Mouse (Mus musculus): ENCODE data around the gene Clrn3. TPM values are rescaled to one million over a fixed set of nuclear protein-coding genes. Genes with fewer than 3 reads are reported as not detected.
"Not testable (repeated sequence)": the region's sequence is repeated elsewhere in the genome, so short reads cannot be mapped to it uniquely, and the experiment has no call there.

Gene Clrn3
- polyA plus RNA-seq, 1 experiment from 2014 or later, result not detected

- no peak overlapping the region for H3K4me3 ChIP-seq (ENCODE audit: low read depth, low read length)
- H3K36me3 ChIP-seq (replicated peaks; ENCODE audit: control insufficient read depth, insufficient read depth, low read depth, low read length), result no peaks in the 10 kb centered on the region
- no peaks in the 10 kb centered on the region for H3K4me1 ChIP-seq (ENCODE audit: control insufficient read depth, insufficient read depth, low read length)
- H3K9ac ChIP-seq (replicated peaks; ENCODE audit: low read length), result no peak overlapping the region
- no peaks in the 10 kb centered on the region for H3K9me3 ChIP-seq (replicated peaks; ENCODE audit: control insufficient read depth, low read length)
- H3K27me3 ChIP-seq (ENCODE audit: control insufficient read depth, insufficient read depth, low read length), result no peaks in the 10 kb centered on the region
- no peak for ATAC-seq (replicated peaks; ENCODE audit: insufficient number of reproducible peaks, low FRiP score, low TSS enrichment, low read depth)
- no peak overlapping the region for H3K27ac ChIP-seq (replicated peaks; ENCODE audit: low read depth, low read length)
- H3K4me2 ChIP-seq (ENCODE audit: low read depth, low read length), result no peak overlapping the region
- no peak for DNase-seq (ENCODE audit: low spot score)
- WGBS, result 38% methylated on average over 4 of the region's 4 CpGs
These were observed 11.3 kb downstream of the Clrn3 start for GRCm38 (mm10) chr7:135517191-135517590.

DNA sequence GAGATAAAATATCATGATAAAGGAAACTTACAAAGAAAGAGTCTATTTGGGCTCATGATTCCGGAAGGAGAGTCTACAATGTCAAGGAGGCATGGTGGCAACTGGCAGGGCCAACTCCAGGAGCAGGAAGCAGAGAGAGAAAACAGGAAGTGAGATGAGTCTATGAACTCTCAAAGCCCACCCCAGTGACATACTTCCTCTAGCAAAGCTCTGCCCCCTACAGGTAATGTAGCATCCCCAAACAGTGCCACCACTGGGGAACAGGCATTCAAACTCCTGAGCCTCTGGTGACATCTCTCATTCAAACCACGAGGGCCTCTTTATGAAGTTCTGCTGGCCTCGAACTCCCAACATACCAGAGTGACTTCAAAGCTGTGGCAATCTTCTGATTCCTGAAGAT is 16.7 kb downstream of the Clrn3 start:
- WGBS, result 83% methylated on average over 3 of the region's 3 CpGs
- Histone ChIP-seq H3K9ac (replicated peaks; ENCODE audit: low read length) (no peak overlapping the region), H3K27ac (replicated peaks; ENCODE audit: low read depth, low read length) (no peak overlapping the region), H3K36me3 (replicated peaks; ENCODE audit: control insufficient read depth, insufficient read depth, low read depth, low read length) (no peaks in the 10 kb centered on the region), H3K4me3 (ENCODE audit: low read depth, low read length) (no peak overlapping the region), H3K4me2 (ENCODE audit: low read depth, low read length) (no peak overlapping the region), H3K27me3 (ENCODE audit: control insufficient read depth, insufficient read depth, low read length) (no peaks in the 10 kb centered on the region), H3K9me3 (replicated peaks; ENCODE audit: control insufficient read depth, low read length) (no peaks in the 10 kb centered on the region), H3K4me1 (ENCODE audit: control insufficient read depth, insufficient read depth, low read length) (no peaks in the 10 kb centered on the region)
- ATAC-seq (replicated peaks; ENCODE audit: insufficient number of reproducible peaks, low FRiP score, low TSS enrichment, low read depth), result no peak
- DNase-seq (ENCODE audit: low spot score), result no peak

DNA sequence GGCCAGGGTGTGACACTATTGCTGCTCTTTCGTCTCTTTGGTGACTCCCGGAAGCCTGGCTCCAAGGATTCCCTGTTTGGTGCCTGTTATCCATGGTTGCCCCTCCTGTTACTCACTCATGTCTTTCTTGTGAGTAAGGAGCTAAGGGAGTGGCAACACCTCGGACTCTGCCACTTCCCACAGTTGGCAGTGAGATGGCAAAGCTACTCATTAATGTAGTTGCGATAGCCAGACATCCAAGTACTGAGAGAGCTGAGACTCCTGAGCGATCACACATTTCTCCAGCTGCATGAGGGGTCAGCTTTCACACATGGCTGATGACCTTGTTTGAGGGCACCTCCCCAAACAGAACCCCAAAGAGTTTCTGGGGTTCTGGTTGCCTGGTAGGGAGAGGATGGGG is 18.0 kb downstream of the Clrn3 start:
- Histone ChIP-seq H3K27ac (replicated peaks; ENCODE audit: low read depth, low read length) (no peak overlapping the region), H3K4me3 (ENCODE audit: low read depth, low read length) (no peak overlapping the region), H3K27me3 (ENCODE audit: control insufficient read depth, insufficient read depth, low read length) (no peaks in the 10 kb centered on the region), H3K9me3 (replicated peaks; ENCODE audit: control insufficient read depth, low read length) (no peaks in the 10 kb centered on the region), H3K4me2 (ENCODE audit: low read depth, low read length) (no peak overlapping the region), H3K36me3 (replicated peaks; ENCODE audit: control insufficient read depth, insufficient read depth, low read depth, low read length) (no peaks in the 10 kb centered on the region), H3K9ac (replicated peaks; ENCODE audit: low read length) (no peak overlapping the region), H3K4me1 (ENCODE audit: control insufficient read depth, insufficient read depth, low read length) (no peaks in the 10 kb centered on the region)
- 86% methylated on average over 5 of the region's 5 CpGs for WGBS
- ATAC-seq (replicated peaks; ENCODE audit: insufficient number of reproducible peaks, low FRiP score, low TSS enrichment, low read depth) (no peak), DNase-seq (ENCODE audit: low spot score) (no peak)

DNA sequence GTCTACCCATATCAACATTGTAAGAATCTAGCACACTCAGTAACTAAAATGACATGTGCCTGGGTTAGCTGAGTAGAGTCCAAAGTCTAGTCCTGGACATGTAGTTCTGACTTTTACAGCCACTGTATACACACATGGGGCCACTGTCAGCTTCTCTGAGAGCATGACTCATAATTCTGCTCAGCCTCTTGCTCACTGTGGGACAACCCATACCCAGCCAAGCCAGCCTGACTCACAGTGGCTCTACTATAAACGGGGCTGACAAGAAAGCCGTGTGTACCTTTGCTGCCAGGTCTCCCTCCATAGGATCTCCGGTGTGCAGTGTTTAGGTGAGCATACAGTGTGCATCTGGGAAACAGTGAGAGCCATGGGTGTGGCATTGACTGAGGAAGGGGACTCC is 19.2 kb downstream of the Clrn3 start:
- WGBS, result 89% methylated on average over 3 of the region's 3 CpGs
- H3K9ac ChIP-seq (replicated peaks; ENCODE audit: low read length), result no peak overlapping the region
- no peaks in the 10 kb centered on the region for H3K27me3 ChIP-seq (ENCODE audit: control insufficient read depth, insufficient read depth, low read length)
- H3K27ac ChIP-seq (replicated peaks; ENCODE audit: low read depth, low read length), result no peak overlapping the region
- H3K36me3 ChIP-seq (replicated peaks; ENCODE audit: control insufficient read depth, insufficient read depth, low read depth, low read length), result no peaks in the 10 kb centered on the region
- no peak overlapping the region for H3K4me3 ChIP-seq (ENCODE audit: low read depth, low read length)
- no peaks in the 10 kb centered on the region for H3K4me1 ChIP-seq (ENCODE audit: control insufficient read depth, insufficient read depth, low read length)
- no peaks in the 10 kb centered on the region for H3K9me3 ChIP-seq (replicated peaks; ENCODE audit: control insufficient read depth, low read length)
- no peak for ATAC-seq (replicated peaks; ENCODE audit: insufficient number of reproducible peaks, low FRiP score, low TSS enrichment, low read depth)
- no peak overlapping the region for H3K4me2 ChIP-seq (ENCODE audit: low read depth, low read length)
- DNase-seq (ENCODE audit: low spot score), result no peak

DNA sequence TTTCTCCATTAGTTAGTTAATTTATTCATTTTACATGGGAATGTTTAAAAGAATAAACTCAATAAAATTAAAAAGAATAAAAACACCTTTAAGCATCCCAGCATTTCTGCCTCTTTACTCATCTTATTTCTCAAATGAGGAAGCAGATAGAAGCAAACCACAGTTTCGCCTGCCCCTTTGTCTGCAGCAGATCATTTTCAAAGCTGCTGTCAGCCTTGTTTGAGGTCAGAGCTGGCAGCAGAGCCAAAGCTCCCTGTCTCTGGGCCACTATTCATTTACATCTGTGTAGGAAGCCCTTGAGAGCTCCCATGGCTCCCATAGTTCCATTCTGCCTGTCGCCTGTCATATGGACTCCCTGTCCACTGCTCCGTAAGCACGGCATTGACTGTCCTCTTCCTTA is 19.9 kb downstream of the Clrn3 start:
- Histone ChIP-seq H3K27me3 (ENCODE audit: control insufficient read depth, insufficient read depth, low read length) (no peaks in the 10 kb centered on the region), H3K36me3 (replicated peaks; ENCODE audit: control insufficient read depth, insufficient read depth, low read depth, low read length) (no peaks in the 10 kb centered on the region), H3K4me1 (ENCODE audit: control insufficient read depth, insufficient read depth, low read length) (no peaks in the 10 kb centered on the region), H3K4me2 (ENCODE audit: low read depth, low read length) (no peak overlapping the region), H3K9ac (replicated peaks; ENCODE audit: low read length) (no peak overlapping the region), H3K9me3 (replicated peaks; ENCODE audit: control insufficient read depth, low read length) (no peaks in the 10 kb centered on the region), H3K27ac (replicated peaks; ENCODE audit: low read depth, low read length) (no peak overlapping the region), H3K4me3 (ENCODE audit: low read depth, low read length) (no peak overlapping the region)
- DNase-seq (ENCODE audit: low spot score) (no peak), ATAC-seq (replicated peaks; ENCODE audit: insufficient number of reproducible peaks, low FRiP score, low TSS enrichment, low read depth) (no peak)
- WGBS, result 88% methylated on average over 4 of the region's 4 CpGs

DNA sequence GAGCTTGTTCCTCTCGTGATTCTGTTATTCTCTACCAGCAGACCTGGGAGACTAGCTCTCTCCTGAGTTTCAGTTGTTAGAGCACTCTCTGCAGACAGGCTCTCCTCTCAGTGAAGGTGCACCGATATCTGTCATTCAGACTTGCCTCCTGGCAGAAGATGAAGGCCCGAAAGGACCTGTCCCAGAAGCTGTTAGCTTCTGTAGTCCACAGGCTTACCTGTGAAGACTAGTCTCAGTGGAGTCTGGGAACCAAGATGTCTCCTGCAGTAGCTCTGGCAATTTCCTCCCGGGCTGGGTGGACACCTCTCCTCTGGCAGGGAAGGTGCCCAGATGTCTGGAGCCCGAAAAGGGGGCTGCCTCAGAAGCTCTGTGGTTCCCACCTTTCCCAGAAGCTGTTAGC is 21.9 kb downstream of the Clrn3 start:
- not testable (repeated sequence) for H3K4me2 ChIP-seq (ENCODE audit: low read depth, low read length); H3K9ac ChIP-seq (replicated peaks; ENCODE audit: low read length); H3K27ac ChIP-seq (replicated peaks; ENCODE audit: low read depth, low read length); DNase-seq (ENCODE audit: low spot score); H3K27me3 ChIP-seq (ENCODE audit: control insufficient read depth, insufficient read depth, low read length); H3K36me3 ChIP-seq (replicated peaks; ENCODE audit: control insufficient read depth, insufficient read depth, low read depth, low read length); H3K4me1 ChIP-seq (ENCODE audit: control insufficient read depth, insufficient read depth, low read length); H3K4me3 ChIP-seq (ENCODE audit: low read depth, low read length); H3K9me3 ChIP-seq (replicated peaks; ENCODE audit: control insufficient read depth, low read length); ATAC-seq (replicated peaks; ENCODE audit: insufficient number of reproducible peaks, low FRiP score, low TSS enrichment, low read depth)
- WGBS, result 88% methylated on average over 5 of the region's 5 CpGs

DNA sequence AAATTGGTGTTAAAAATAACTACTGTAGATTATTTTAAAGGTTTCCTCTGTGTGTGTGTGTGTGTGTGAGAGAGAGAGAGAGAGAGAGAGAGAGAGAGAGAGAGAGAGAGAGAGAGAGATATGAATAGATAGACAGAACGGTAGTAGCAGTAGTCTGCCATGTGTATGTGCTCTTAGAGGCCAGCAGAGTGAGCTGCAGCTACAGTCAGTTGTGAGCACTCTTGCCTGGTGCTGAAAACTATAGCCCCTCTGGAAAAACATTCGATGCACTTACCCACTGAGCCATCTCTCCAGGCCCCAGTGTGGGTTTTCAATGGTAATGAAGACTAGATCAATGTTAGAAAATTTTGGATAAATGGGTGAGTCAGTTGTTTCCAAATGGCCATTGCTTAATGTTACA is 29.1 kb downstream of the Clrn3 start:
- WGBS, result 57% methylated on average over 2 of the region's 2 CpGs
- ATAC-seq (replicated peaks; ENCODE audit: insufficient number of reproducible peaks, low FRiP score, low TSS enrichment, low read depth), result no peak
- no peak overlapping the region for H3K4me3 ChIP-seq (ENCODE audit: low read depth, low read length)

GRCm38 (mm10) chr7:135498565-135499186 is 29.8 kb downstream of the Clrn3 start:
- Histone ChIP-seq H3K4me2 (ENCODE audit: low read depth, low read length) (no peak overlapping the region), H3K9me3 (replicated peaks; ENCODE audit: control insufficient read depth, low read length) (no peaks in the 10 kb centered on the region), H3K4me3 (ENCODE audit: low read depth, low read length) (no peak overlapping the region), H3K9ac (replicated peaks; ENCODE audit: low read length) (no peak overlapping the region), H3K36me3 (replicated peaks; ENCODE audit: control insufficient read depth, insufficient read depth, low read depth, low read length) (no peaks in the 10 kb centered on the region), H3K4me1 (ENCODE audit: control insufficient read depth, insufficient read depth, low read length) (no peaks in the 10 kb centered on the region), H3K27me3 (ENCODE audit: control insufficient read depth, insufficient read depth, low read length) (no peaks in the 10 kb centered on the region), H3K27ac (replicated peaks; ENCODE audit: low read depth, low read length) (no peak overlapping the region)
- ATAC-seq (replicated peaks; ENCODE audit: insufficient number of reproducible peaks, low FRiP score, low TSS enrichment, low read depth) (no peak), DNase-seq (ENCODE audit: low spot score) (no peak)
- WGBS, result 72% methylated on average over 3 of the region's 3 CpGs

More for the DNA sequence above, 29.1 kb downstream of the Clrn3 start:
- Histone ChIP-seq H3K9me3 (replicated peaks; ENCODE audit: control insufficient read depth, low read length) (no peaks in the 10 kb centered on the region), H3K4me2 (ENCODE audit: low read depth, low read length) (no peak overlapping the region), H3K27ac (replicated peaks; ENCODE audit: low read depth, low read length) (no peak overlapping the region), H3K27me3 (ENCODE audit: control insufficient read depth, insufficient read depth, low read length) (no peaks in the 10 kb centered on the region), H3K36me3 (replicated peaks; ENCODE audit: control insufficient read depth, insufficient read depth, low read depth, low read length) (no peaks in the 10 kb centered on the region), H3K4me1 (ENCODE audit: control insufficient read depth, insufficient read depth, low read length) (no peaks in the 10 kb centered on the region), H3K9ac (replicated peaks; ENCODE audit: low read length) (no peak overlapping the region)
- DNase-seq (ENCODE audit: low spot score), result no peak
